Mouse (Mus musculus): Measurements from ENCODE around the gene Cdh23.

Cdh23 gene

GRCm38 (mm10) chr10:60354881-60355677 is 341.2 kb downstream of the Cdh23 start:
- DNase-seq, result no peak

- no peak for DNase-seq
These were observed 342.3 kb downstream of the Cdh23 start for GRCm38 (mm10) chr10:60354003-60354325.

GRCm38 (mm10) chr10:60353241-60354002 is 342.9 kb downstream of the Cdh23 start:
- peak; percentile 46 for DNase-seq

- peak; percentile 95 for DNase-seq
These were observed 344.4 kb downstream of the Cdh23 start for GRCm38 (mm10) chr10:60351761-60352455.

- peak; percentile 57 for DNase-seq
These were observed 345.0 kb downstream of the Cdh23 start for GRCm38 (mm10) chr10:60351248-60351647.

- DNase-seq, result peak; percentile 96
These were observed 345.5 kb downstream of the Cdh23 start for GRCm38 (mm10) chr10:60350805-60351167.

GRCm38 (mm10) chr10:60350077-60350804 is 346.0 kb downstream of the Cdh23 start:
- no peak for DNase-seq

- no peak for DNase-seq
These were observed 346.6 kb downstream of the Cdh23 start for GRCm38 (mm10) chr10:60349644-60350043.

- DNase-seq, result peak; percentile 85
These were observed 347.2 kb downstream of the Cdh23 start for GRCm38 (mm10) chr10:60349056-60349455.

- DNase-seq, result no peak
These were observed 348.3 kb downstream of the Cdh23 start for GRCm38 (mm10) chr10:60347768-60348610.

- DNase-seq, result peak; percentile 94
These were observed 349.4 kb downstream of the Cdh23 start, which contains the start of gene Vsir for GRCm38 (mm10) chr10:60346701-60347405. Gene Vsir, plus strand, starts transcription at chr10:60346851.

- no peak for DNase-seq
These were observed 350.2 kb downstream of the Cdh23 start for GRCm38 (mm10) chr10:60346056-60346455.

GRCm38 (mm10) chr10:60344111-60344510 is 352.2 kb downstream of the Cdh23 start:
- no peak for DNase-seq

GRCm38 (mm10) chr10:60341528-60341927 is 354.8 kb downstream of the Cdh23 start:
- DNase-seq, result no peak

- no peak for DNase-seq
These were observed 361.3 kb downstream of the Cdh23 start for GRCm38 (mm10) chr10:60335021-60335420.

- no peak for DNase-seq
These were observed 361.7 kb downstream of the Cdh23 start for GRCm38 (mm10) chr10:60334583-60334982.

- DNase-seq, result peak; percentile 52
These were observed 367.2 kb downstream of the Cdh23 start for GRCm38 (mm10) chr10:60328963-60329650.

- DNase-seq, result no peak
These were observed 380.1 kb downstream of the Cdh23 start for GRCm38 (mm10) chr10:60316166-60316565.

- DNase-seq, result no peak
These were observed 382.7 kb downstream of the Cdh23 start for GRCm38 (mm10) chr10:60313606-60314005.

- no peak for DNase-seq
These were observed 385.7 kb downstream of the Cdh23 start for GRCm38 (mm10) chr10:60310629-60311028.

All from lung, postnatal 10 days (tissue).